19 mouse cellular contexts compared by ENCODE assay signal in genomic region chr17:30064746-30065145, GRCm38 (mm10).
DNase-seq lines count a peak whose midpoint lies in the region; ATAC-seq and TF ChIP-seq lines count a peak whose summit lies in the region.
"Had no signal": no experiment of that assay in that cellular context is flagged by ENCODE, and none has a peak within 500 bp of the region (broad histone marks: within the 10 kb centered on the region; RNA-seq: fewer than 3 reads in every experiment).

No protein-coding gene starts in this region.

- 0 out of 2 replicates have a peak, but pooled peaks have one; percentile 24 for ATAC-seq in embryonic facial prominence, embryonic 15.5 days (ENCODE audit: insufficient number of reproducible peaks, low FRiP score, low TSS enrichment, low read depth)
- peak; percentile 42; the same call in 1 of the 2 replicates for ATAC-seq in midbrain, embryonic 16.5 days
- ATAC-seq: activated CD4-positive, CD25-positive, alpha-beta regulatory T cell, adult 4 months had no signal

- no peaks in the 10 kb centered on the region for H3K27me3 ChIP-seq in embryonic facial prominence, embryonic 15.5 days
- no peaks in the 10 kb centered on the region for H3K27me3 ChIP-seq in midbrain, embryonic 16.5 days (ENCODE audit: control insufficient read depth, insufficient read depth, low read depth, low read length)
- H3K27me3 ChIP-seq: heart, embryonic 12.5 days had no signal

- no peak for TF ChIP-seq CTCF in left cerebral cortex, adult 2 months (IDR thresholded peaks at IDR 0.05)

- H3K4me3 ChIP-seq in left cerebral cortex, adult 2 months: no peak overlapping the region
- H3K4me3 ChIP-seq in embryonic facial prominence, embryonic 15.5 days (replicated peaks): no peak overlapping the region
- H3K4me3 ChIP-seq in midbrain, embryonic 16.5 days (ENCODE audit: low read depth, low read length): no peak overlapping the region
- H3K4me3 ChIP-seq: heart, embryonic 12.5 days had no signal

- WGBS in embryonic facial prominence, embryonic 15.5 days: 9% methylated on average over 4 of the region's 4 CpGs
- WGBS in midbrain, embryonic 16.5 days: 22% methylated on average over 4 of the region's 4 CpGs

- no peaks in the 10 kb centered on the region for H3K36me3 ChIP-seq in embryonic facial prominence, embryonic 15.5 days
- H3K36me3 ChIP-seq in midbrain, embryonic 16.5 days (ENCODE audit: control insufficient read depth, insufficient read depth, low read length): no peaks in the 10 kb centered on the region

- no peak overlapping the region for H3K9ac ChIP-seq in embryonic facial prominence, embryonic 15.5 days
- no peak overlapping the region for H3K9ac ChIP-seq in midbrain, embryonic 16.5 days (ENCODE audit: low read depth, low read length)
- H3K9ac ChIP-seq: heart, embryonic 12.5 days; lung, embryonic 14.5 days had no signal

- peak overlapping the region; percentile 26; the same call in 1 of the 2 replicates for H3K27ac ChIP-seq in left cerebral cortex, adult 2 months
- no peak overlapping the region for H3K27ac ChIP-seq in embryonic facial prominence, embryonic 15.5 days (replicated peaks)
- H3K27ac ChIP-seq in midbrain, embryonic 16.5 days (ENCODE audit: low read length): no peak overlapping the region
- H3K27ac ChIP-seq: kidney, postnatal 0 days; macrophage had no signal

- no peak overlapping the region for H3K4me2 ChIP-seq in embryonic facial prominence, embryonic 15.5 days (replicated peaks)
- no peak overlapping the region for H3K4me2 ChIP-seq in midbrain, embryonic 16.5 days (ENCODE audit: low read length)
- H3K4me2 ChIP-seq: heart, embryonic 12.5 days; liver, embryonic 11.5 days; lung, embryonic 14.5 days had no signal

- DNase-seq in embryo, embryonic 10.5 days (ENCODE audit: low spot score): peak; percentile 22
- no peak for DNase-seq in embryo, embryonic 10 days (ENCODE audit: low spot score)
- no peak for DNase-seq in left cerebral cortex, adult 2 months (ENCODE audit: extremely low spot score in 1 of 2, low spot score in 2 of 2)
- no peak for DNase-seq in left cerebral cortex, postnatal 14 days (ENCODE audit: low spot score in 2 of 2)
- DNase-seq in ovary, postnatal 36 days (ENCODE audit: low spot score): no peak
- no peak for DNase-seq in thymus, postnatal 14 days
- DNase-seq: adrenal gland, postnatal 25 days; cerebellum, adult 9-11 months; gastrocnemius, postnatal 36 days; heart, postnatal 36 days; lung, embryonic 14.5 days; thymus, adult 18-20 months had no signal

- intact Hi-C loops in left cerebral cortex, adult 2 months (cut with DNase I): no loop called here
- intact Hi-C loops in left cerebral cortex, postnatal 14 days (cut with DNase I): no loop called here

- H3K9me3 ChIP-seq in embryonic facial prominence, embryonic 15.5 days (replicated peaks): no peaks in the 10 kb centered on the region
- H3K9me3 ChIP-seq in midbrain, embryonic 16.5 days (replicated peaks; ENCODE audit: control insufficient read depth, low read length, poor library complexity, severe bottlenecking): no peaks in the 10 kb centered on the region
- H3K9me3 ChIP-seq: heart, embryonic 12.5 days had no signal

- H3K4me1 ChIP-seq in embryonic facial prominence, embryonic 15.5 days: peaks cover 27% of the 10 kb centered on the region
- H3K4me1 ChIP-seq in midbrain, embryonic 16.5 days (ENCODE audit: control insufficient read depth, insufficient read depth, low read length): peaks cover 16% of the 10 kb centered on the region
